Mouse (Mus musculus): ENCODE results near the gene Abca5. TPM values are rescaled to one million over a fixed set of nuclear protein-coding genes. Genes with fewer than 3 reads are reported as not detected.
"Not testable (repeated sequence)": the region's sequence is repeated elsewhere in the genome, so short reads cannot be mapped to it uniquely, and the experiment has no call there.

Gene Abca5
- 2.2 and 3.8 TPM in 2 replicates for polyA plus RNA-seq (2012; ENCODE audit: insufficient read depth, insufficient read length, missing spikeins)

- H3K4me1 ChIP-seq (ENCODE audit: control insufficient read depth, insufficient read depth, insufficient read length, low read length): no peaks in the 10 kb centered on the region
- H3K27ac ChIP-seq (replicated peaks; ENCODE audit: low read depth, low read length): no peak within 1 kb of the TSS
- H3K4me3 ChIP-seq (ENCODE audit: insufficient read depth, low read depth, low read length): peak within 1 kb of the TSS; percentile 98
These were observed at the start of gene Abca5 for GRCm38 (mm10) chr11:110337289-110338245. Gene Abca5 (minus strand): TSS chr11:110337716.

- H3K27ac ChIP-seq (replicated peaks; ENCODE audit: low read depth, low read length): no peak overlapping the region
- no peak overlapping the region for H3K4me3 ChIP-seq (ENCODE audit: insufficient read depth, low read depth, low read length)
- H3K4me1 ChIP-seq (ENCODE audit: control insufficient read depth, insufficient read depth, insufficient read length, low read length): no peaks in the 10 kb centered on the region
These were observed 48.0 kb upstream of the Abca5 start for GRCm38 (mm10) chr11:110385487-110385886.

- no peak overlapping the region for H3K27ac ChIP-seq (replicated peaks; ENCODE audit: low read depth, low read length)
- H3K4me1 ChIP-seq (ENCODE audit: control insufficient read depth, insufficient read depth, insufficient read length, low read length): peaks cover 2% of the 10 kb centered on the region; the same call in 1 of the 2 replicates
- H3K4me3 ChIP-seq (ENCODE audit: insufficient read depth, low read depth, low read length): peak overlapping the region; percentile 46
These were observed 42.8 kb upstream of the Abca5 start for GRCm38 (mm10) chr11:110380310-110380668.

GRCm38 (mm10) chr11:110379661-110380309 is 42.3 kb upstream of the Abca5 start:
- Histone ChIP-seq H3K4me3 (ENCODE audit: insufficient read depth, low read depth, low read length) (peak overlapping the region; percentile 46), H3K27ac (replicated peaks; ENCODE audit: low read depth, low read length) (peak overlapping the region; percentile 7; the same call in 1 of the 2 replicates)

GRCm38 (mm10) chr11:110374036-110374435 is 36.5 kb upstream of the Abca5 start:
- H3K4me1 ChIP-seq (ENCODE audit: control insufficient read depth, insufficient read depth, insufficient read length, low read length): no peaks in the 10 kb centered on the region; the same call in 1 of the 2 replicates
- H3K27ac ChIP-seq (replicated peaks; ENCODE audit: low read depth, low read length): no peak overlapping the region
- H3K4me3 ChIP-seq (ENCODE audit: insufficient read depth, low read depth, low read length): no peak overlapping the region

More at GRCm38 (mm10) chr11:110379661-110380309, 42.3 kb upstream of the Abca5 start:
- peaks cover 2% of the 10 kb centered on the region; the same call in 1 of the 2 replicates for H3K4me1 ChIP-seq (ENCODE audit: control insufficient read depth, insufficient read depth, insufficient read length, low read length)

GRCm38 (mm10) chr11:110372266-110372954 is 34.9 kb upstream of the Abca5 start:
- no peaks in the 10 kb centered on the region; the same call in 1 of the 2 replicates for H3K4me1 ChIP-seq (ENCODE audit: control insufficient read depth, insufficient read depth, insufficient read length, low read length)
- H3K4me3 ChIP-seq (ENCODE audit: insufficient read depth, low read depth, low read length): no peak overlapping the region

GRCm38 (mm10) chr11:110371827-110372226 is 34.3 kb upstream of the Abca5 start:
- H3K4me3 ChIP-seq (ENCODE audit: insufficient read depth, low read depth, low read length): no peak overlapping the region
- H3K4me1 ChIP-seq (ENCODE audit: control insufficient read depth, insufficient read depth, insufficient read length, low read length): no peaks in the 10 kb centered on the region; the same call in 1 of the 2 replicates
- no peak overlapping the region for H3K27ac ChIP-seq (replicated peaks; ENCODE audit: low read depth, low read length)

More at GRCm38 (mm10) chr11:110372266-110372954, 34.9 kb upstream of the Abca5 start:
- H3K27ac ChIP-seq (replicated peaks; ENCODE audit: low read depth, low read length): no peak overlapping the region

GRCm38 (mm10) chr11:110369312-110370019 is 31.9 kb upstream of the Abca5 start:
- H3K4me3 ChIP-seq (ENCODE audit: insufficient read depth, low read depth, low read length): no peak overlapping the region
- no peak overlapping the region for H3K27ac ChIP-seq (replicated peaks; ENCODE audit: low read depth, low read length)
- H3K4me1 ChIP-seq (ENCODE audit: control insufficient read depth, insufficient read depth, insufficient read length, low read length): no peaks in the 10 kb centered on the region; the same call in 1 of the 2 replicates

GRCm38 (mm10) chr11:110367638-110368037 is 30.1 kb upstream of the Abca5 start:
- H3K4me1 ChIP-seq (ENCODE audit: control insufficient read depth, insufficient read depth, insufficient read length, low read length): no peaks in the 10 kb centered on the region; the same call in 1 of the 2 replicates
- H3K27ac ChIP-seq (replicated peaks; ENCODE audit: low read depth, low read length): no peak overlapping the region
- H3K4me3 ChIP-seq (ENCODE audit: insufficient read depth, low read depth, low read length): no peak overlapping the region

- no peaks in the 10 kb centered on the region; the same call in 1 of the 2 replicates for H3K4me1 ChIP-seq (ENCODE audit: control insufficient read depth, insufficient read depth, insufficient read length, low read length)
- H3K27ac ChIP-seq (replicated peaks; ENCODE audit: low read depth, low read length): no peak overlapping the region
These were observed 29.4 kb upstream of the Abca5 start for GRCm38 (mm10) chr11:110366902-110367301.

GRCm38 (mm10) chr11:110365016-110365415 is 27.5 kb upstream of the Abca5 start:
- Histone ChIP-seq H3K4me3 (ENCODE audit: insufficient read depth, low read depth, low read length) (no peak overlapping the region), H3K27ac (replicated peaks; ENCODE audit: low read depth, low read length) (no peak overlapping the region), H3K4me1 (ENCODE audit: control insufficient read depth, insufficient read depth, insufficient read length, low read length) (no peaks in the 10 kb centered on the region; the same call in 1 of the 2 replicates)

More at GRCm38 (mm10) chr11:110366902-110367301, 29.4 kb upstream of the Abca5 start:
- H3K4me3 ChIP-seq (ENCODE audit: insufficient read depth, low read depth, low read length): no peak overlapping the region

- Histone ChIP-seq H3K27ac (replicated peaks; ENCODE audit: low read depth, low read length) (no peak overlapping the region), H3K4me3 (ENCODE audit: insufficient read depth, low read depth, low read length) (no peak overlapping the region), H3K4me1 (ENCODE audit: control insufficient read depth, insufficient read depth, insufficient read length, low read length) (no peaks in the 10 kb centered on the region)
These were observed 20.4 kb upstream of the Abca5 start for GRCm38 (mm10) chr11:110357756-110358551.

GRCm38 (mm10) chr11:110355131-110355530 is 17.6 kb upstream of the Abca5 start:
- H3K4me3 ChIP-seq (ENCODE audit: insufficient read depth, low read depth, low read length); H3K4me1 ChIP-seq (ENCODE audit: control insufficient read depth, insufficient read depth, insufficient read length, low read length); H3K27ac ChIP-seq (replicated peaks; ENCODE audit: low read depth, low read length): not testable (repeated sequence)

Measured in brown adipose tissue, adult 24 weeks (tissue).